Mouse (Mus musculus): ENCODE measurements around the gene Wdr20.
"Not testable (repeated sequence)": the region's sequence is repeated elsewhere in the genome, so short reads cannot be mapped to it uniquely, and the experiment has no call there.

The Wdr20 gene

GRCm38 (mm10) chr12:110737170-110738157 lies at the start of gene Wdr20:
Gene Wdr20 (plus strand): TSS chr12:110737944.
- DNase-seq = peak; percentile 99

- DNase-seq = not testable (repeated sequence)
Measured at GRCm38 (mm10) chr12:110688921-110689320, 48.8 kb upstream of the Wdr20 start.

DNA sequence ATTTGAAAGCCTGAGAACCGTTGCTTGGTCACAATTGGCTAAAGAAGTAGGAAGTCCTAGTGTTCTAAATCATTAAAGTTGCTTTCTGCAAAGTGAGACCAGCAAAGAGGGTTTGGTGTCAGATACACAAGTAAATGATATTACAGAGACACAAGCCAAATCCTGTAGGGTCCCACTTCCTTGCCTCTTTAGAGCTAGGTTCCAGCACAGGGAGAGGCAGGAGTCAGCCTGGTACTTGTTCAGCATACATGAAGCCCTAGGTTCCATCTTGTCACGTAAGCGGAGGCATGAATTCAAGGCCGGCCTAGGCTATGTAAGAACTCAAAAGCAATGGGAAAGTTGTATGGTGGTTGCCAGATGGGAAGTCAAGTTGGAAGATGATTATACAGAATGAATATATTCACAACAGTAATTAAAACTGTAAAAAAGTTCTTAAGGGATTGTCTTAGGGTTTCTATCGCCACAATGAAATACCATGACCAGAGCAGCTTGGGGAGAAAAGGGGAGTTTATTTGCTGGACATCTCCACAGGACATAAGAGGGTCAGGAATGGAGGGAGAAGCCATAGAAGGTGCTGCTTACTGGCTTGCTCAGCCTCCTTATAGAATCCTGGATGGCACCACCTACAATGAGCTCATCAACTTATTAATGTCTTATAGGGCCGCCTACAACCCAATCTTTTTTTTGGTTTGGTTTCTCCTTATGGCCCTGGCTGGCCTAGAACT lies 47.7 kb upstream of the Wdr20 start:
- no peak for DNase-seq

- DNase-seq = not testable (repeated sequence)
Measured at GRCm38 (mm10) chr12:110693378-110693777, 44.4 kb upstream of the Wdr20 start.

- peak; percentile 69 for DNase-seq
Measured at GRCm38 (mm10) chr12:110695676-110696171, 42.0 kb upstream of the Wdr20 start.

DNA sequence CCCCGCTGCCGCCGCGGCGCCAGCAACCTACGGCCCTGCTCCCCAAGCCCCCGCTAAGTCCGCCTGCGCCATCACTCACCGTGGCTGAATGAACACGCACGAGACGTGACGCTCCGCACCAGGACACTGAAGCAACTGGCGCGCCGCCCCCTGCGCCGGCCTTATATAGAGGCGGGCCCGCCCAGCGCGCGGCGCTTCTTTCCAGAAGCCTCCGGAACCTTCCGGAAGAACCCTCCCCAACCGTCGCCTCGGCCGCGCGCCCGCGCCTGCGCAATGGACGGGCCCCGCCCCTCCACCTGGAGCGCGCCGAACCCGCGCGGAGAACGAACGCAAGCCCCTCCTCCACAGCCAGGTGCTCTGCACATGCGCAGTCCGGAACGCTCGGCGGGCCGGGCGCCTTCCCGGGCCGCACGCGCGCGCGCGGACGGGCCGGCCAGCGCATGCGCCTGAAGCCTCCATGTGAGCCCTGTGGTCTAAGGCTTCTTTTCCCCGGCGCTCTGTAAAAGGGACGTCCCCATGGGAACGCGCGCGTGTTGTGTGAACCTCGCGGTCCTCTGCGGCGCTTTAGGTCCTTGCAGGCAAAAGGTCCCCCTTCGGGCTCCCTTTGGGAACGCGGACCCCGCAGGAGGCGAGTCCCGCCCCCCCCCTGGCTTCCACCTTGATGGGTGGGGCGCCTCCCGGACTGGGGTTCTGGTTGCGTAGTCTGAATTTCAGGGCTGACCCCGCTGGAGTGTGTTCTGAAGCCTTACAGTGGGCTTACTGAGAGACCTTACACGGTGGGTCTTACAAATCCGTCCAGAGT lies 41.4 kb upstream of the Wdr20 start:
- peak; percentile 99 for DNase-seq

DNA sequence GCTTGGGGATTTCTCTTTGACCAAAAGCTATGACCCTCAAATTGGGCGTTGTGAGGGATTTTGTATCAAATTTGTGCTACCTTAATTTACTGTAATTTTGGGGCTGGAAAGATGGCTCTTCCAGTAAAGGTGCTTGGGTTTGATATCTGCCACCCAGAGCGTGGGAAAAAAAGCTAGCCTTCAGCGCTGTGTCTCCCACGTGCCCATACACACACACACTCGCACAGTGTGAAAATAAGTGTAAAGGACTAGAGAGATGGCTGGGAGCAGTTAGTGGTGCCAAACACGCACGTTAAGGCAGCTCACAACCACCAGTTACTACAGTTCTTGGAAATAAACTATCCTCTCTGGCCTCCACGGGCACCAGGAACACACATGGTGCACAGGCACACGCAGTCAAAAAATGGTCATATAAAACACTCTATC lies 40.8 kb upstream of the Wdr20 start:
- no peak for DNase-seq

GRCm38 (mm10) chr12:110697457-110697856 lies 40.3 kb upstream of the Wdr20 start:
- DNase-seq = no peak

DNA sequence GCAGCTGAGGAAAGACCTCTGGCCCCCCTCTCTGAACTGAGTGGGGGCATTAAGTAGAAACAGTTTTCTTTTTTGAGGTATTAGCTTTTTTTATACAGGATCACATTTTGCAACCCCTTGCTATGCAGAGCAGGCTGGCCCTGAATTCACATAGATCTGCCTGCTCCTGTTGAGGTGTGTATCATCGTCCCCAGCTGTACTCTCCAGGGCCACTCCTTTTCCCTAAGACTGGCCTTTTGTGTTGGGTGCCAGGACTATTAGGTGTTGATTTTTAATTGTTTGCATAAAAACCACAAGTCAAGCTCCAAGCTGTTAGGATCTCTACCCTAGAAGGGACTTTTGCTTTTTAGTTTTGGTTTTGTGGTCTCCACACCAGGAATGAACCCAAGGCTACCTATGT lies 39.7 kb upstream of the Wdr20 start:
- no peak for DNase-seq

DNA sequence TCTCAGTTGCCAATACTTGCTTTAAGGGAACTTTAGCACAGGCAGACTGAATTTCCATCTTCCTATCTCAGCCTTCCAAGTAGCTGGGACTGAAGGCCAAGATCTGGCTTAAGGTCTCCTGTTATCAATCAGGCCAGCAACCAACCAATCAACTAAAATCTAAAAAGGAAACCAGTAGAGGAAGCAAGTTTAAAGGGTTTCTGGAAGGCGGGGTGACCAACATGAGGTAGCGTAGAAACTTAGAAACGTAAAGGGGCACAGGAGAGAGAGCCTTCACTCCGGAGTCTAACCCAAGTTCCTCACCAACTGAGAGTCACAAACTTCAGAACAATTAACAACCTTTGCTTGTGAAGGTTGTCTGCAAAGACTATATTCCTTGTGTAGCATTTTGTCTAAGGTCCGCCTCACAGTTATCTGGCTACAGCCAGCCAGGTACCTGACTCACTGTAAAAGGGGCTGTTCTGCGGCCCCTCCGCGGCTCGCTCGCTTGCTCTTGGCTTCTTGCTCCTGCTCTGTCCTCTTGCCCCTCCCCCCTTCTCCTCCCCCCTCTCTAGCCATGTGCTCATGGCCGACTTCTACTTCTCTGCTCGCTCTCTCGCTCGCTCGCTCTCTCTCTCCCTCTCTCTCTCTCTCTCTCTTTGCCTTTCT lies 39.1 kb upstream of the Wdr20 start:
- DNase-seq = no peak

DNA sequence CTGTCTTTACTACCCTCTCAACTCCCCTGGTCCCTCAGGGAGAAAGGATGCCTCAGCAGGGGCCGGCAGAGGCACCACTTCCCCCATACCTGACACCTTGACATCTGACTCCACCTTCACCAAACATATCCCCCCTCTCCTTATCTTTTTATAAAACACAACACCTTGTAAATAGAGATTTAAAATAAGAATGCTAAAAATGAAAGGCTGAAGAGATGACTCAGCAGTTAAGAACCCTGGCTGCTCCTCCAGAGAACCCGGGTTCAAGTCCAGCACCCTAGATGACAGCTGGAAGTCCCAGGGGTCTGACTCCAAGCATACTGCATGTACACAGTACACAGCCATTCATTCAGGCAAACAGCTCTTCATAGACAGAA lies 38.6 kb upstream of the Wdr20 start:
- DNase-seq = no peak

- DNase-seq = no peak
Measured at GRCm38 (mm10) chr12:110700730-110701129, 37.0 kb upstream of the Wdr20 start.

GRCm38 (mm10) chr12:110701363-110701762 lies 36.4 kb upstream of the Wdr20 start:
- not testable (repeated sequence) for DNase-seq

DNA sequence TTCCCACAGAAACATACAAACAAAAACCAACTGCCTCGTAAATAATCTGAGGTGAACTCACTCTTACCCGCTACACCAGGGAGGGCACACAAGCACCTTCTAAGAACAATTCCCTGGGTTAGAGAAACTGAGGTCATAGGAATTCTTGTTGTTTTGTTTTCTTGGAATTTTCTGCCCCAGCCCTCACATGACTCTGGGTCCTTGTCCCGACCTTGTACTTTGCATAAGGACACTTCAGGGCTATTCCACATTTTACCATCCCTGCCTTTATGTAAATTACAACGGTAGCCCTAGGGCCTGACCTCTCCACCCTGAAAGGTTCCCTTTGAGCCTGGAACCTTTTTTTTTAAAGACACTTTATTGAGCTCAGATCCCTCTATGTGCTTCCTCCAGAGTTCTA lies 35.2 kb upstream of the Wdr20 start, which contains the start of gene Hsp90aa1:
Hsp90aa1 (minus strand) TSS at position 173 of the 400 bp plus-strand sequence.
- no peak for DNase-seq

GRCm38 (mm10) chr12:110703008-110703471 lies 34.7 kb upstream of the Wdr20 start:
- DNase-seq = peak; percentile 94

DNA sequence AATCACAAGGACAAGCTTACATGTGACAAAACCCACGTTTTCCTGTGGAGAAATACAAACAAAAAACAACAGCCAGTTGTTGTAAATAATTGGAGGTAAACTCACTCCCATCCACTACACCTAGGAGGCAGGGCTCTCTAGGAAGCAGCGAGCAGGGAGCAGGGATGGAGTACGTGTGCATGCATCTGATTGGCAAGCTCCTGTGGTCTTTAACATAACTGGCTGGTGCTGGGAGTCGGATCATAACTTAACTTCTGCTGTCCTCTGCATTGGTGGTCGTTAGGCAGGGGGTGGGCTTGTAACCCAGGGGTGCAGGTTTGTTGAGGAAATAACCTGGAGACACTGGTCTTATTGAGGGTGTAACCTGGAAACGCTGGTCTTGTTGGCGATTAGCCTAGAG lies 34.1 kb upstream of the Wdr20 start:
- DNase-seq = no peak

DNA sequence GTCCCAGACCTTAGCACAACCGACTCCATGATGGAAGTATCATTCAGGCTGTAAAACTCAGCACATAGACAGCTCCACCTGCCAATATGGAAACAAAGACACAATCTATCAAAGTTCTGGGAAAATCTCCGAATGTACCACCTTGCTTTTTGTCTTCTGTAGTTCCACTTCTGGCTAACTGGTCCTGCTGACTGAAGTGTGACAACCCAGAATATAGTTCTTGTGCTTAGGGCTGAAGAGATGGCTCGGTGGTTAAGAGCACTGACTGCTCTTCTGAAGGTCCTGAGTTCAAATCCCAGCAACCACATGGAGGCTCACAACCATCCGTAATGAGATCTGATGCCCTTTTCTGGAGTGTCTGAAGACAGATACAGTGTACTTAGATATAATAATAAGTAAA lies 32.3 kb upstream of the Wdr20 start:
- DNase-seq = not testable (repeated sequence)

GRCm38 (mm10) chr12:110706337-110707231 lies 31.2 kb upstream of the Wdr20 start:
- DNase-seq = peak; percentile 25

DNA sequence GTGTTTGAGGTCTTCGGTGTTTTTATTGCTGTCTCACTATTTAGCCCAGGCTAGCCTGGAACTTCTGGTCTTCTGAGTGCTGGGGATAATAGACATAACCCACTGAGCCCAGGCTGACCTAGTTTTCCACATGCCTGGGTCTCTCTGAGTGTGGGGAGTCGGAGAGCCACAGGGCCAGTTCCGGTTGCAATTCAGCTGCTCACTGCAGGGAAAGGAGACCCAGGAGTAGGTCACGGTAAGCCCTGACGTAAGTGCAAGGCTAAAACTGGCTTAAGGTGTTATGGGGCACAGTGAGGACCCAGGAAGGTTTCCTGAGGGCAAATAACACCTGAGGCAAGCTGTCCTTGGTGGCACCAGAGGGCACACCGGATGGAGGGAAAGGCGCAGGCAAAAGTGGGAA lies 30.3 kb upstream of the Wdr20 start:
- DNase-seq = no peak

GRCm38 (mm10) chr12:110711270-110711669 lies 26.5 kb upstream of the Wdr20 start:
- DNase-seq = no peak

GRCm38 (mm10) chr12:110713784-110714183 lies 24.0 kb upstream of the Wdr20 start:
- DNase-seq = no peak
